Mouse (Mus musculus) midbrain, embryonic 15.5 days (tissue): Measurements from ENCODE around the gene Comp. TPM values are rescaled to one million over a fixed set of nuclear protein-coding genes. Genes with fewer than 3 reads are reported as not detected.
A peak's percentile ranks its signal among the peaks of the same experiment; 100 is the strongest.

ENCODE experiments used
- ATAC-seq: fragments of 200-750 bp; cut with Nextera tagmentation; replicated peaks from 2 replicates; pipeline ENCODE4 v1.8.0; 2017; ENCODE audit warnings: moderate TSS enrichment
- H3K27ac ChIP-seq: fragments of 300-500 bp; sonication (generic); 2 replicates; pipeline ENCODE4 v1.5.1; 2015; ENCODE audit warnings: mild to moderate bottlenecking, inconsistent platforms
- H3K27me3 ChIP-seq: fragments of 300-500 bp; sonication (generic); replicated peaks from 2 replicates; pipeline ENCODE4 v1.6.1; 2015; ENCODE audit warnings: inconsistent platforms
- H3K36me3 ChIP-seq: fragments of 300-500 bp; sonication (generic); replicated peaks from 2 replicates; pipeline ENCODE4 v1.6.1; 2015; ENCODE audit warnings: inconsistent platforms
- H3K4me1 ChIP-seq: fragments of 300-500 bp; sonication (generic); 2 replicates; pipeline ENCODE4 v1.6.1; 2015; ENCODE audit warnings: inconsistent platforms
- H3K4me2 ChIP-seq: fragments of 300-500 bp; sonication (generic); 2 replicates; pipeline ENCODE4 v1.6.1; 2015; ENCODE audit warnings: inconsistent platforms, mild to moderate bottlenecking, moderate library complexity
- H3K4me3 ChIP-seq: fragments of 300-500 bp; sonication (generic); 2 replicates; pipeline ENCODE4 v1.5.1; 2015; ENCODE audit warnings: mild to moderate bottlenecking, inconsistent platforms
- H3K9ac ChIP-seq: fragments of 300-500 bp; sonication (generic); 2 replicates; pipeline ENCODE4 v1.6.1; 2015; ENCODE audit warnings: mild to moderate bottlenecking, inconsistent platforms
- H3K9me3 ChIP-seq: fragments of 300-500 bp; sonication (generic); 2 replicates; pipeline ENCODE4 v1.6.1; 2016; ENCODE audit warnings: inconsistent platforms
- WGBS: fragments of 180-500 bp; shearing (Covaris S2); methylation state at CpG from one replicate; pipeline ENCODE4 v1.1.7; 2015; ENCODE audit warnings: mixed read lengths; 5-methylcytosine and 5-hydroxymethylcytosine counted together
- polyA plus RNA-seq: library from polyadenylated mRNA; unstranded; fragments of >200 nt; fragmentation: Nextera tagmentation; extraction: Ambion mirVana; gene quantifications from 2 replicates; pipeline ENCODE4 v1.2.1, GENCODE M21; 2015

Comp gene
- polyA plus RNA-seq, 1 experiment from 2014 or later, result 0.57 TPM

GRCm38 (mm10) chr8:70359411-70359810, 13.9 kb upstream of the Comp start:
- no peak for ATAC-seq
- Histone ChIP-seq H3K9ac (no peak overlapping the region), H3K4me3 (no peak overlapping the region), H3K36me3 (no peaks in the 10 kb centered on the region), H3K4me2 (no peak overlapping the region), H3K4me1 (no peaks in the 10 kb centered on the region), H3K27ac (no peak overlapping the region), H3K9me3 (no peaks in the 10 kb centered on the region), H3K27me3 (no peaks in the 10 kb centered on the region)
- WGBS, result 40% methylated on average over 3 of the region's 3 CpGs

GRCm38 (mm10) chr8:70360769-70361168, 12.6 kb upstream of the Comp start:
- H3K9ac ChIP-seq, result no peak overlapping the region
- no peaks in the 10 kb centered on the region for H3K4me1 ChIP-seq
- no peaks in the 10 kb centered on the region for H3K27me3 ChIP-seq
- H3K4me3 ChIP-seq, result no peak overlapping the region
- no peak overlapping the region for H3K27ac ChIP-seq
- ATAC-seq, result no peak
- 44% methylated on average over 4 of the region's 4 CpGs for WGBS
- no peaks in the 10 kb centered on the region for H3K9me3 ChIP-seq
- H3K4me2 ChIP-seq, result no peak overlapping the region
- H3K36me3 ChIP-seq, result no peaks in the 10 kb centered on the region

GRCm38 (mm10) chr8:70361484-70362032, 11.8 kb upstream of the Comp start:
- H3K36me3 ChIP-seq, result no peaks in the 10 kb centered on the region
- no peak overlapping the region for H3K4me3 ChIP-seq
- H3K27me3 ChIP-seq, result no peaks in the 10 kb centered on the region
- no peak for ATAC-seq
- H3K4me2 ChIP-seq, result no peak overlapping the region
- no peak overlapping the region for H3K27ac ChIP-seq
- no peak overlapping the region for H3K9ac ChIP-seq
- 77% methylated on average over 10 of the region's 10 CpGs for WGBS
- no peaks in the 10 kb centered on the region for H3K9me3 ChIP-seq
- H3K4me1 ChIP-seq, result no peaks in the 10 kb centered on the region

- Histone ChIP-seq H3K9ac (no peak overlapping the region), H3K4me1 (no peaks in the 10 kb centered on the region), H3K9me3 (no peaks in the 10 kb centered on the region), H3K4me3 (no peak overlapping the region), H3K27ac (no peak overlapping the region), H3K4me2 (no peak overlapping the region), H3K36me3 (no peaks in the 10 kb centered on the region), H3K27me3 (no peaks in the 10 kb centered on the region)
- no peak for ATAC-seq
- WGBS, result 20% methylated on average over 5 of the region's 5 CpGs
These were observed 9.3 kb upstream of the Comp start for GRCm38 (mm10) chr8:70364066-70364465.

- H3K36me3 ChIP-seq, result no peaks in the 10 kb centered on the region
- peaks cover 2% of the 10 kb centered on the region for H3K27me3 ChIP-seq
- H3K27ac ChIP-seq, result no peak overlapping the region
- no peak for ATAC-seq
- H3K4me3 ChIP-seq, result no peak overlapping the region
- H3K9ac ChIP-seq, result no peak overlapping the region
- 69% methylated on average over 5 of the region's 5 CpGs for WGBS
- H3K9me3 ChIP-seq, result no peaks in the 10 kb centered on the region
- no peak overlapping the region for H3K4me2 ChIP-seq
- H3K4me1 ChIP-seq, result no peaks in the 10 kb centered on the region
These were observed 6.8 kb upstream of the Comp start for GRCm38 (mm10) chr8:70366588-70366987.

- Histone ChIP-seq H3K27ac (no peak overlapping the region), H3K4me1 (peaks cover 16% of the 10 kb centered on the region), H3K27me3 (peaks cover 41% of the 10 kb centered on the region), H3K4me3 (no peak overlapping the region), H3K36me3 (no peaks in the 10 kb centered on the region), H3K9ac (no peak overlapping the region), H3K4me2 (no peak overlapping the region), H3K9me3 (no peaks in the 10 kb centered on the region)
- 73% methylated on average over 7 of the region's 7 CpGs for WGBS
- ATAC-seq, result no peak
These were observed 2.9 kb upstream of the Comp start for GRCm38 (mm10) chr8:70370476-70370875.

GRCm38 (mm10) chr8:70371951-70372350, 1.4 kb upstream of the Comp start:
- ATAC-seq, result no peak
- no peak overlapping the region for H3K9ac ChIP-seq
- peaks cover 56% of the 10 kb centered on the region for H3K27me3 ChIP-seq
- H3K36me3 ChIP-seq, result no peaks in the 10 kb centered on the region
- H3K27ac ChIP-seq, result no peak overlapping the region
- no peak overlapping the region for H3K4me2 ChIP-seq
- no peaks in the 10 kb centered on the region for H3K9me3 ChIP-seq
- H3K4me1 ChIP-seq, result peaks cover 20% of the 10 kb centered on the region
- WGBS, result 28% methylated on average over 6 of the region's 6 CpGs
- no peak overlapping the region for H3K4me3 ChIP-seq

GRCm38 (mm10) chr8:70374318-70374927, 1.1 kb downstream of the Comp start:
- peak; percentile 61 for ATAC-seq
- Histone ChIP-seq H3K4me1 (peaks cover 20% of the 10 kb centered on the region), H3K9me3 (no peaks in the 10 kb centered on the region), H3K4me2 (peak overlapping the region; percentile 48), H3K27me3 (peaks cover 80% of the 10 kb centered on the region), H3K9ac (no peak overlapping the region), H3K36me3 (no peaks in the 10 kb centered on the region), H3K4me3 (peak overlapping the region; percentile 30), H3K27ac (no peak overlapping the region)
- WGBS, result under 1% methylated on average over 53 of the region's 53 CpGs

GRCm38 (mm10) chr8:70375212-70375859, 2.0 kb downstream of the Comp start:
- Histone ChIP-seq H3K4me1 (peaks cover 20% of the 10 kb centered on the region), H3K4me3 (peak overlapping the region; percentile 30; the same call in 1 of the 2 replicates)
- 7% methylated on average over 35 of the region's 35 CpGs for WGBS

GRCm38 (mm10) chr8:70376275-70376741, 3.0 kb downstream of the Comp start:
- WGBS, result 7% methylated on average over 37 of the region's 37 CpGs
- H3K4me1 ChIP-seq, result peaks cover 20% of the 10 kb centered on the region
- no peak overlapping the region for H3K4me3 ChIP-seq
- H3K27ac ChIP-seq, result no peak overlapping the region
- H3K9me3 ChIP-seq, result no peaks in the 10 kb centered on the region
- no peaks in the 10 kb centered on the region for H3K36me3 ChIP-seq
- no peak overlapping the region for H3K9ac ChIP-seq
- no peak for ATAC-seq
- peak overlapping the region; percentile 12; the same call in 1 of the 2 replicates for H3K4me2 ChIP-seq
- peaks cover 83% of the 10 kb centered on the region for H3K27me3 ChIP-seq

More at GRCm38 (mm10) chr8:70375212-70375859, 2.0 kb downstream of the Comp start:
- H3K36me3 ChIP-seq, result no peaks in the 10 kb centered on the region
- H3K9ac ChIP-seq, result no peak overlapping the region
- H3K27me3 ChIP-seq, result peaks cover 83% of the 10 kb centered on the region
- no peak overlapping the region for H3K27ac ChIP-seq
- ATAC-seq, result no peak
- no peaks in the 10 kb centered on the region for H3K9me3 ChIP-seq
- H3K4me2 ChIP-seq, result no peak overlapping the region

GRCm38 (mm10) chr8:70377049-70377448, 3.7 kb downstream of the Comp start:
- WGBS, result 14% methylated on average over 15 of the region's 15 CpGs
- H3K27ac ChIP-seq, result no peak overlapping the region
- H3K9me3 ChIP-seq, result no peaks in the 10 kb centered on the region
- ATAC-seq, result no peak
- H3K4me1 ChIP-seq, result peaks cover 20% of the 10 kb centered on the region
- H3K36me3 ChIP-seq, result no peaks in the 10 kb centered on the region
- H3K4me2 ChIP-seq, result no peak overlapping the region
- H3K9ac ChIP-seq, result no peak overlapping the region
- no peak overlapping the region for H3K4me3 ChIP-seq
- H3K27me3 ChIP-seq, result peaks cover 75% of the 10 kb centered on the region

- ATAC-seq, result no peak
- H3K4me1 ChIP-seq, result peaks cover 4% of the 10 kb centered on the region; the same call in 1 of the 2 replicates
- H3K9ac ChIP-seq, result no peak overlapping the region
- no peak overlapping the region for H3K4me3 ChIP-seq
- H3K9me3 ChIP-seq, result no peaks in the 10 kb centered on the region
- no peak overlapping the region for H3K4me2 ChIP-seq
- H3K27me3 ChIP-seq, result peaks cover 45% of the 10 kb centered on the region
- WGBS, result 88% methylated on average over 12 of the region's 12 CpGs
- H3K27ac ChIP-seq, result no peak overlapping the region
- H3K36me3 ChIP-seq, result 0 out of 2 replicates have a peak, but pooled peaks cover 4% of the 10 kb centered on the region
These were observed 6.7 kb downstream of the Comp start for GRCm38 (mm10) chr8:70380069-70380468.
